Mouse (Mus musculus) cortical plate, adult 2 months (tissue): ENCODE measurements at regions not wholly inside any gene's neighbourhood (a gene's known extent, or its start where the extent isn't known, plus 50 kb on each side); places are given as distances from the start of the nearest gene placed in this dataset.

Source experiments
- CTCF ChIP-seq: fragments of 200-500 bp; IDR thresholded peaks from 2 replicates; pipeline ENCODE4 v1.5.1; 2011; ENCODE audit warnings: mild to moderate bottlenecking, control low read depth, low read length; ENCODE audit not compliant: insufficient read depth; ENCODE audit errors: extremely low read depth
- POLR2A ChIP-seq: fragments of 200-500 bp; IDR thresholded peaks from 2 replicates; pipeline ENCODE4 v1.6.1; 2011; ENCODE audit warnings: mild to moderate bottlenecking, low read length, control low read depth; ENCODE audit not compliant: insufficient read depth; ENCODE audit errors: extremely low read depth

- TF ChIP-seq CTCF (no peak), POLR2A (no peak)
Observed at GRCm38 (mm10) chr9:47401511-47401910, 128.5 kb upstream of the Cadm1 start.
